Mouse (Mus musculus) embryonic facial prominence, embryonic 13.5 days (tissue): ENCODE measurements around the gene Hcar2. TPM values are rescaled to one million over a fixed set of nuclear protein-coding genes. Genes with fewer than 3 reads are reported as not detected.

Experiments
- ATAC-seq: fragments of 200-750 bp; cut with Nextera tagmentation; 2 replicates; pipeline ENCODE4 v1.8.0; 2017; ENCODE audit warnings: low read depth; ENCODE audit not compliant: insufficient number of reproducible peaks, insufficient read depth, low FRiP score, low TSS enrichment
- H3K27ac ChIP-seq: fragments of 300-500 bp; sonication (generic); 2 replicates; pipeline ENCODE4 v1.5.1; 2015; ENCODE audit warnings: moderate library complexity, mild to moderate bottlenecking, inconsistent platforms
- H3K27me3 ChIP-seq: fragments of 300-500 bp; sonication (generic); 2 replicates; pipeline ENCODE4 v1.6.1; 2015; ENCODE audit warnings: mild to moderate bottlenecking, inconsistent platforms
- H3K36me3 ChIP-seq: fragments of 300-500 bp; sonication (generic); 2 replicates; pipeline ENCODE4 v1.6.1; 2015; ENCODE audit warnings: mild to moderate bottlenecking, inconsistent platforms
- H3K4me1 ChIP-seq: fragments of 300-500 bp; sonication (generic); 2 replicates; pipeline ENCODE4 v1.6.1; 2015; ENCODE audit warnings: inconsistent platforms
- H3K4me2 ChIP-seq: fragments of 300-500 bp; sonication (generic); 2 replicates; pipeline ENCODE4 v1.6.1; 2015; ENCODE audit warnings: moderate library complexity, mild to moderate bottlenecking, inconsistent platforms
- H3K4me3 ChIP-seq: fragments of 300-500 bp; sonication (generic); 2 replicates; pipeline ENCODE4 v1.5.1; 2015; ENCODE audit warnings: mild to moderate bottlenecking, inconsistent platforms
- H3K9ac ChIP-seq: fragments of 300-500 bp; sonication (generic); 2 replicates; pipeline ENCODE4 v1.6.1; 2015; ENCODE audit warnings: mild to moderate bottlenecking, inconsistent platforms
- H3K9me3 ChIP-seq: fragments of 300-500 bp; sonication (generic); 2 replicates; pipeline ENCODE4 v1.6.1; 2016; ENCODE audit warnings: inconsistent platforms
- whole genome bisulfite sequencing: fragments of 180-500 bp; shearing (Covaris S2); methylation state at CpG from one replicate; pipeline ENCODE4 v1.1.7; 2015; ENCODE audit warnings: mixed read lengths; 5-methylcytosine and 5-hydroxymethylcytosine counted together
- polyA plus RNA-seq: library from polyadenylated mRNA; unstranded; fragments of >200 nt; fragmentation: Nextera tagmentation; extraction: Ambion mirVana; gene quantifications from 2 replicates; pipeline ENCODE4 v1.2.1, GENCODE M21; 2015

The Hcar2 gene
- polyA plus RNA-seq, 1 experiment from 2014 or later: 0.59 TPM

- peaks cover 6% of the 10 kb centered on the region for H3K4me1 ChIP-seq
- no peak overlapping the region for H3K4me3 ChIP-seq
- peaks cover 44% of the 10 kb centered on the region for H3K36me3 ChIP-seq
- no peaks in the 10 kb centered on the region for H3K9me3 ChIP-seq
- H3K27me3 ChIP-seq: no peaks in the 10 kb centered on the region
- H3K4me2 ChIP-seq: no peak overlapping the region
- H3K27ac ChIP-seq: no peak overlapping the region
- ATAC-seq: no peak
- H3K9ac ChIP-seq: no peak overlapping the region
- WGBS: 75% methylated on average over 7 of the region's 7 CpGs
Observed at GRCm38 (mm10) chr5:123822706-123823105, 42.6 kb downstream of the Hcar2 start.

GRCm38 (mm10) chr5:123821264-123821571 lies 44.1 kb downstream of the Hcar2 start:
- no peak overlapping the region for H3K4me2 ChIP-seq

GRCm38 (mm10) chr5:123820501-123821263 lies 44.6 kb downstream of the Hcar2 start:
- Histone ChIP-seq H3K9ac (no peak overlapping the region), H3K4me2 (no peak overlapping the region), H3K27ac (no peak overlapping the region), H3K27me3 (no peaks in the 10 kb centered on the region), H3K4me1 (no peaks in the 10 kb centered on the region), H3K9me3 (no peaks in the 10 kb centered on the region), H3K36me3 (peaks cover 60% of the 10 kb centered on the region), H3K4me3 (no peak overlapping the region)
- 83% methylated on average over 9 of the region's 9 CpGs for WGBS
- ATAC-seq: no peak

More at GRCm38 (mm10) chr5:123821264-123821571, 44.1 kb downstream of the Hcar2 start:
- no peak overlapping the region for H3K9ac ChIP-seq
- no peak overlapping the region for H3K27ac ChIP-seq
- no peaks in the 10 kb centered on the region for H3K9me3 ChIP-seq
- H3K36me3 ChIP-seq: peaks cover 58% of the 10 kb centered on the region
- ATAC-seq: no peak
- no peak overlapping the region for H3K4me3 ChIP-seq
- H3K27me3 ChIP-seq: no peaks in the 10 kb centered on the region
- 95% methylated on average over 3 of the region's 3 CpGs for WGBS
- no peaks in the 10 kb centered on the region for H3K4me1 ChIP-seq

GRCm38 (mm10) chr5:123818941-123819577 lies 46.2 kb downstream of the Hcar2 start:
- no peaks in the 10 kb centered on the region for H3K4me1 ChIP-seq
- no peak for ATAC-seq
- H3K27me3 ChIP-seq: no peaks in the 10 kb centered on the region
- WGBS: 94% methylated on average over 19 of the region's 19 CpGs
- H3K9me3 ChIP-seq: no peaks in the 10 kb centered on the region
- no peak overlapping the region for H3K9ac ChIP-seq
- no peak overlapping the region for H3K27ac ChIP-seq
- H3K36me3 ChIP-seq: peaks cover 71% of the 10 kb centered on the region
- no peak overlapping the region for H3K4me2 ChIP-seq
- no peak overlapping the region for H3K4me3 ChIP-seq

- Histone ChIP-seq H3K9me3 (no peaks in the 10 kb centered on the region), H3K27ac (no peak overlapping the region), H3K36me3 (peaks cover 81% of the 10 kb centered on the region), H3K9ac (no peak overlapping the region), H3K4me3 (no peak overlapping the region), H3K27me3 (no peaks in the 10 kb centered on the region), H3K4me2 (no peak overlapping the region), H3K4me1 (no peaks in the 10 kb centered on the region)
- no peak for ATAC-seq
- 90% methylated on average over 7 of the region's 7 CpGs for WGBS
Observed at GRCm38 (mm10) chr5:123816891-123817290, 48.4 kb downstream of the Hcar2 start.

Other genes with a start within 250 kb of the Hcar2 start
- gene Clip1, start 180.9 kb downstream of the Hcar2 start, polyA plus RNA-seq: 41.8 and 48.6 TPM in 2 replicates
- 94.1 and 96.2 TPM in 2 replicates for gene Zcchc8, start 144.4 kb downstream of the Hcar2 start, polyA plus RNA-seq
- gene Rsrc2, start 116.1 kb downstream of the Hcar2 start, polyA plus RNA-seq: 168 and 177 TPM in 2 replicates
- 32.3 and 36.6 TPM in 2 replicates for gene Kntc1, start 115.8 kb downstream of the Hcar2 start, polyA plus RNA-seq
- gene Hcar1, start 14.5 kb upstream of the Hcar2 start, polyA plus RNA-seq: 0.23 and 0.28 TPM in 2 replicates
- 167 and 174 TPM in 2 replicates for gene Denr, start 41.7 kb upstream of the Hcar2 start, polyA plus RNA-seq
- gene Gm43518, start 61.9 kb upstream of the Hcar2 start, polyA plus RNA-seq: 3.9 and 4.6 TPM in 2 replicates
- 8.6 and 9.5 TPM in 2 replicates for gene Ccdc62, start 65.2 kb upstream of the Hcar2 start, polyA plus RNA-seq
- 9.6 and 12.3 TPM in 2 replicates for gene Hip1r, start 108.1 kb upstream of the Hcar2 start, polyA plus RNA-seq
- gene Vps37b, start 166.8 kb upstream of the Hcar2 start, polyA plus RNA-seq: 39.0 and 46.0 TPM in 2 replicates
- 1.5 and 2.4 TPM in 2 replicates for gene Abcb9, start 230.3 kb upstream of the Hcar2 start, polyA plus RNA-seq
- 18.8 and 20.7 TPM in 2 replicates for gene Ogfod2, start 246.8 kb upstream of the Hcar2 start, polyA plus RNA-seq